Mouse (Mus musculus) heart, postnatal 0 days (tissue): ENCODE data around the gene Otos.

Experiments
- CTCF ChIP-seq: IDR thresholded peaks from 2 replicates; pipeline ENCODE4 v1.5.1; 2016; ENCODE audit warnings: antibody characterized with exemption, control low read depth, low read depth
- EP300 ChIP-seq: IDR thresholded peaks from 2 replicates; pipeline ENCODE4 v1.6.1; 2016; ENCODE audit warnings: antibody characterized with exemption, low read depth

GRCm38 (mm10) chr1:92616046-92616445 lies 32.6 kb downstream of the Otos start:
- TF ChIP-seq CTCF (no peak), EP300 (no peak)
